Mouse (Mus musculus): ENCODE data around the gene Maneal.

- TF ChIP-seq CTCF (conservative IDR thresholded peaks at IDR 0.05 in 1 of 2, IDR thresholded peaks at IDR 0.05 in 1 of 2; ENCODE audit: low read depth in 2 of 2, low read length in 2 of 2) (no peak), ZMIZ1 (IDR thresholded peaks at IDR 0.05; ENCODE audit: low read depth, low read length) (no peak), POLR2A (IDR thresholded peaks at IDR 0.05; ENCODE audit: low read depth, low read length) (no peak), TBP (conservative IDR thresholded peaks at IDR 0.05; ENCODE audit: low read depth, low read length) (no peak), MAFK (IDR thresholded peaks at IDR 0.05; ENCODE audit: insufficient replicate concordance, low read length) (no peak), EP300 (IDR thresholded peaks at IDR 0.05; ENCODE audit: low read length) (no peak), USF2 (conservative IDR thresholded peaks at IDR 0.05; ENCODE audit: low read depth, low read length) (no peak), NELFE (IDR thresholded peaks at IDR 0.05; ENCODE audit: low read depth, low read length) (no peak), SMC3 (IDR thresholded peaks at IDR 0.05; ENCODE audit: low read depth, low read length) (no peak), ZNF384 (IDR thresholded peaks at IDR 0.05; ENCODE audit: low read depth, low read length) (no peak)
These were observed at the start of gene Maneal for GRCm38 (mm10) chr4:124861283-124862188.

Data from CH12.LX (cell line).